Mouse (Mus musculus): ENCODE results near the gene Ift81.

The Ift81 gene

DNA sequence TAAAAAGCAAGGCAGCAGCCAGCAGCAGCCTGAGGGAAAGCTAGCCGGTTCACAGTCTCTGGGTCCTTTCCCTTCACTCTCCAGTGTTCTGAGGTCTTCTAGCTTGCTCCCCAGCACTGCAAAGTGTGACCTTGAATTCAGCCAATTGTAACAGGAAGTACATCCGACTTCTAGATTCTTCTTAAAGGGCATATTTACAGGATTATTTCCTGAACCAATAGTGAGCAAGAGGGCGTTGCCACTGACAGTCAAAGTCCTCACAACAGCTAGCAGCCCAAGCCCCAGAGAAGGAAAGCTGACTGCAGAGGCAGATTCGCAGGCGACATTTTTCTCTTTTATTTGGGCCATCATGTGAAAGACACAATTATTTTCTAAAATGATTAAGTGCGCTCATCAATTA, 65.6 kb downstream of the Ift81 start:
- DNase-seq (ENCODE audit: low read depth, low spot score) = peak; percentile 33

GRCm38 (mm10) chr5:122547810-122548209, 66.5 kb downstream of the Ift81 start:
- no peak for DNase-seq (ENCODE audit: low read depth, low spot score)

DNA sequence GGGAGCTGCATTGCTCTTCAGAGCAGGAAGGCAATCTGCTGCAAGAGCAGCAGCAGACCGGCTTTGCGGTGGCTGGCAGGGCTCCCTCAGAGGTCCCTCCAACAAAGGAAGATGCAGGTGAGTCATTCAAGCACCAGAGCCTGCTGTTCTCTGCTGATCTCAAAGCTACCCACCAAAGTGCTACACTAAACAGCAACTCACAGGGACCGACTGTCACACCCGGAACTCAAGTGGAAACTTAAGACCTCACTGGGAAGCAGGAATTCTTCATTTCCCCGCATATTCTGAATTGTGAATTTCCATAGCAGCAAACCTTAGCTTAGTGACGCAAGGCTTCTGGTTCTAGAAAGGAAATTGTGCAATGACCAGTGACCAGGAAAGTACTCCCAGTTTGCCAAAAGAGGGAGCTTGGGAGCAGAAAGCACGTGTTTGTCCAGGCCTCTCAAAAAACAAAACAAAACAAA, 67.0 kb downstream of the Ift81 start:
- DNase-seq (ENCODE audit: low read depth, low spot score) = peak; percentile 39

DNA sequence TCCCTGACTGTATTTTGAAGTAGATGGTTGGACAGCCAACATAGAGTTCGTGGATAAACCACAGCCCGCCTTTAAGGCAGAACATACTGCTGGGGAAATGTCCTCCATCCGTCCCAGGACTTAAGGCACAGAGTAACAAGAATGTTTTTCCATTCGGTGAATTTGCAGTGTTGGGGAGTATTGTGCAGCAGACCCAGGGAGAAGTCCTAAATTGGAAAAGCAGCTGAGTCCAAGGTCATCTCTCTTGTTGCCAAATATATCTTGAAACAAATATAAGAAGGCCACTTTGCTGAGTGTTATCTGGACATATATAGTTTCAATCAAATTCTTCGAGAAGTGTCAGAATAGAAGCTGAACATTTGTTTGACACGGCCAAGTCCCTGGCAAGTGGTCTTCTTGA, 70.9 kb downstream of the Ift81 start:
- no peak for DNase-seq (ENCODE audit: low read depth, low spot score)

DNA sequence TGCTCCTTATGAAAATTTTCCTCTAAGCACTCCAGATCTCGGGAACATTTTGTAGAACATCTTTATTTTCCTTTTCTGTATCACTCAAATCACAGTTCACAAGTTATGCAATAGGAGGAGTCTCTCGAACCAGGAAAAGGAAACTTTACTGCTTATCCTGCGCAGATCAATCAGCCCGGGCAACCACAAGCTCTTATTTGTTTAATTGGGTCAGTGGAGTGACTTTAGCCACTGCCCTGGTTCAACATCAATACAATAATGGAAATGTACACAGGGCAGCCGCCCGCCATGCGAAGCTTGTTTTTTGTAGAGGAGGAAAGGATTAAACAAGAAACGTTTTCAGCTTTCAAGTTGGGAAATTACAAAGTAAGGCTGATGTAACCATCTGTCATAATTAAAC, 72.4 kb downstream of the Ift81 start:
- DNase-seq (ENCODE audit: low read depth, low spot score) = no peak

DNA sequence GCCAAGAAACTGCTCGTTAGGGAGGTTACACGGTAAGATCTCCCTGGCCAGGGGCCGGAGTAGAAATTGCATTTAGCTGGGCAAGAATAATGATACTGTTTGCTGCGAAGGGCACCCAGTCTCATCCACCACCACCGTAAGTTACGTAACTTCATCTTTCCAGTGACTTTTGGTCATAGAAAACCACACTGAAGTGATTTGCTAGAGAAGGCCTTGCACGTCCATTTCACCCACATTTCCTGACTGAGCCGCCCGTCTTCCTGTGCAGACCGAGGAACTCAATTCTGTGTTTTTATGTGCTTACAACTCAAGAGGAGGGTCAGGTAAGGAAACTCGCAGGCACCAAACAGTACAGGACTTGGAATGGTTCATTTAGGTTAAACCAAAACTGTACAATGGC, 76.2 kb downstream of the Ift81 start:
- DNase-seq (ENCODE audit: low read depth, low spot score) = no peak

DNA sequence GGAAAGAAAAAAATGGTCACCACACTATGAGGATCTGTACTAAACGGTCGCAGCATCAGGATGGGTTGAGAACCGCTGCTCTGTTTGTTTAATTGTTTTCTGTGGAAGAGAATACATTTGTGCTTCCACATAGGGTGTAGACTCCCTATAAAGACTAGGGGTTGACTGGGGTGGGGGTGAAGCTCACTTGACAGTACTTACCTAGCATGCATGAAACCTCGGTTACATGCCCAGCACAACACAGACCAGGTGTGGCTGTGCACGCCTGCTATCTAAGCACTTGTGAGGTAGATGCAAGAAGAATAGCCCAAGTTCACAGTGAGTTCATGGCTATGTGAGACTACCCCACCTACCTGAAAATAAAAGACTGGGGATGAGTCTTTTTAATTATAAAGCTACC, 76.7 kb downstream of the Ift81 start:
- DNase-seq (ENCODE audit: low read depth, low spot score) = no peak

DNA sequence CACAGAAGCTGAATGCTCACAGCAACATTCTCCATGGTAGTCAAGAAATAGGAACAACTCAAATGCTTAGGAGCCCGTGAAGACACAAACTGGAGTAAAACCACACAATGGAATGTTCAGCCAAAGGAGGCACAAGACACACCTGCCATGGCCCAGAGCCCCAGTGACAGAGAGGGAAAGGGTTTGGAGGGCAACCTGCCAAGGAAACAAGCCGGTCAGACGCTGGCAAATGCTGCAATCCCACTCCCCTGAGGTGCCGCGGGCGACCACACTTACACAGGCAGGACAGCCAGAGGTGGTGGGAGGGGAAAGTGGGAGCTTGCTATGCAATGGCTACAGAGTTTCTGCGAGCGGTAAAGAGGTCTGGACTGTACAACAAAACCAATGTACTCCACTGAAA, 80.4 kb downstream of the Ift81 start:
- no peak for DNase-seq (ENCODE audit: low read depth, low spot score)

DNA sequence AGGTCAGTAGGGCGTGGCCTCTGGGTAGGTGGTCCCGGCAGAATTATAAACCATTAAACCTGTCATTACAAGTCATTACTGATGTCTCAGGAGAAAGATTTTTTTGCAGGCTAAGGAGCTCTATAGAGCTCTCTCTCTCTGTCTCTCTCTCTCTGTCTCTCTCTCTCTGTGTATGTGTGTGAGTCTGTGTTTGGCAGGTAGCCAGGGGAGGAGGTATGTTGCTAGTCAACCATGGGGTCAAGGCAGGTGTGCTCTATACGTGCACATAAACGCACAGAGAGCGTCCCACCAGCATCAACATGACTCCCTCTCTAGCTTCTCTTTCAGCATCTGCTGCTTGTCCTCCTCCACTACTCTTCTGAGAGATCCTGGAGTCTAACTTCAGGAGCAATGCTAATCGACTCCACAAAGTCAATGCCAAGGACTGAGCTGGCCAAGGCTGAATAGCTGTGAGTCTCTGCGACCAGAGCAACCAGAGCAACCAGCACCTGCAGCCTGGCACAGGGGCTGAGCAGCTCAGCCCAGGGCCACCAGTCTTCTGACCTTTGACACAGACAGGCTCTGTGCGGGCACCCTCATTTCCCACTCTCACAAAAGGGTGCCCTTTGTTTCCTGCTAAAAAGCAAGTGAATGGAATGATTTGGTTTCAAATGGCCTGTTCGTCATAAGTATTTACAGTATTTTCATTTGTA, 84.3 kb downstream of the Ift81 start:
- DNase-seq (ENCODE audit: low read depth, low spot score) = no peak

GRCm38 (mm10) chr5:122529316-122529715, 85.0 kb downstream of the Ift81 start:
- DNase-seq (ENCODE audit: low read depth, low spot score) = no peak

DNA sequence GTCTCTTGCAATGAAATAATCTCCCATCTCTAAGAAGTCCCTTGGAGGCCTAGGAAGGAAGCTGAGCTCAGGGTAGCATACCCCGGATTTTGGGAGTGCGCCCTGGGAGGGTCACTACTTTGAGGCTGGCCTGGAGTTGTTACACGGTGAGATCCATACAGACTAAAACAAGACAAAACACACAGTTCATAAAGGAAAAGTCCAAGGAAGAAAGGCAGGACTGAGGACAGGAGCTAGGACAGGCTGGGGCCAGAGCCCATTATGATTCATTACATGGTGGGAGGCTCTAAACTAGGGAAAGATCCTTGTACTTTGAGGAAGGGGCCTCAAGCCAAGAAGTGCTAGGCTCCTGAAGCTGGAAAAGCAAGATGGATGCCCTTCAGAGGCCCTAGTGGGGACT, 85.7 kb downstream of the Ift81 start:
- no peak for DNase-seq (ENCODE audit: low read depth, low spot score)

- DNase-seq (ENCODE audit: low read depth, low spot score) = no peak
These were observed 86.6 kb downstream of the Ift81 start for GRCm38 (mm10) chr5:122527761-122528160.

- no peak for DNase-seq (ENCODE audit: low read depth, low spot score)
These were observed 87.2 kb downstream of the Ift81 start for GRCm38 (mm10) chr5:122526878-122527730.

DNA sequence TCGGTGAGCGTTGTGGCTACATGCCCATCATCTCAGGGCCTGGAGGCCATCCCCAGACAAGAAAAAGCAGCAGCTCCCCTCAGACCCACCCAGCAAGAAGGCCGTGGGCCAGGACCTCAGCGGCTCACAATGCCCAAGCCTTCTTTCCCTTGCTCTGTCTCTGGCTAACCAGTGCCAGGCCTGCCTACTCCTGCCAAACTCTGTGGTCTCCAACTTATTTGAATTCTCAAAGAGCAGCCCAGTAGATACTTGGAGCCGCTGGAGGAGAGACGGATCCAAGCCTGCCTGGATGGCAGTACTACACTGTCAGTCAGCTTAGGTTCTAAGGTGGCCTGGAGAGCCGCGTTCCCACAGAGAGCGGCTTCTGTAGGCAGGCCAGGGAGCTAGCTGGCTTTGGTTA, 87.9 kb downstream of the Ift81 start:
- no peak for DNase-seq (ENCODE audit: low read depth, low spot score)

GRCm38 (mm10) chr5:122525238-122525931, 88.9 kb downstream of the Ift81 start:
- no peak for DNase-seq (ENCODE audit: low read depth, low spot score)

DNA sequence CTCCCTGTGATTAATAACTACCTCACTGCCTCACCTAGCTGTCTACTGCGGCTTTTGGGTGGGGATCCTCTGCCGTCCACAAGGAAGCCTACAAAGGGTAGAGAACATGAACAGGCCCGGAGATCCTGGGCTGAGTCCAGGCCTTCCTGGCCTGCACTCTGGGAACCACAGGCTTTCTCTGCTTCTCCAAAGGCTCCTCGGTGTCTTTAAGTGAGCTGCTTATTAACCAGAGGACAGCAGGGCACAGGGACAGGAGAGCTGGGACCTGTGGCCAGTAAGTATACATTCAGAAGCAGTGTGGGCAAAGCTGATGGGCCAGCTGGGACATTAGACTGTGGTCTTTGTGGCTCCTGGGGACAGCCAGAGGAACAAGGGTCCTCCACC, 89.5 kb downstream of the Ift81 start:
- no peak for DNase-seq (ENCODE audit: low read depth, low spot score)

DNA sequence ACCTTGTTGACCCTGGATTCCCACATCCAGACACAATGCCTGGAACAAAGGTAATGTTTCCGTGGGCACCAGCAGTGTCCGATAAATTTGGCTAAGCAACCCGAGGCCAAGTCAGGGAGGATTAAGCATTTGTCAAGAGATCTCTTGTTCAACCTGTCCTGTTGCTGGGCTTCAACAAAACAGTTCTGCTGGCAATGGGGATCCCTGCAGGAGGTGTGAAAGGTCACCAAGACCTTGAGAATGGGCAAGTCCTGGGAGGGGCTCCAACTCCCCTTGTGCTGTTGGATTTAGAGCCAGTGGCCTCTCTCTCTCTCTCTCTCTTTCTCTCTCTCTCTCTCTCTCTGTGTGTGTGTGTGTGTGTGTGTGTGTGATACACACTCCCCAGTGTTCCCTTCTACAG, 90.1 kb downstream of the Ift81 start:
- peak; percentile 53 for DNase-seq (ENCODE audit: low read depth, low spot score)

DNA sequence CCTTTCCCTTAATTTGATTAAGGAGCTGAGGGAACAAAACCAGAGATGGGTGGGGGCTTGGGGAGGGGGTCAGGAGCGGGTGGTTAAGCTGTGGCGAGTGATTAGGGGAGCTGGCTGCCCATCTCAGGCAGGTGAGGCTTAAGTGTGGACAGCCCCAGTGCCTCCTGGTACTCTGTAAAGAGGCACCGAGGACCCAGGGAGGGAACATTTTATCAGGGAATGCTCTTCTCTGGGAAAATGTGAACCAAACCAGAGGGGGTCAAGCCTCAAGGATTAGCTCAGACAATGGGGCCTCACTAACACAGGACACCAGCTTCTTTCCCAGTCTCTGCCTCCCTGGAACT, 93.2 kb downstream of the Ift81 start:
- no peak for DNase-seq (ENCODE audit: low read depth, low spot score)

DNA sequence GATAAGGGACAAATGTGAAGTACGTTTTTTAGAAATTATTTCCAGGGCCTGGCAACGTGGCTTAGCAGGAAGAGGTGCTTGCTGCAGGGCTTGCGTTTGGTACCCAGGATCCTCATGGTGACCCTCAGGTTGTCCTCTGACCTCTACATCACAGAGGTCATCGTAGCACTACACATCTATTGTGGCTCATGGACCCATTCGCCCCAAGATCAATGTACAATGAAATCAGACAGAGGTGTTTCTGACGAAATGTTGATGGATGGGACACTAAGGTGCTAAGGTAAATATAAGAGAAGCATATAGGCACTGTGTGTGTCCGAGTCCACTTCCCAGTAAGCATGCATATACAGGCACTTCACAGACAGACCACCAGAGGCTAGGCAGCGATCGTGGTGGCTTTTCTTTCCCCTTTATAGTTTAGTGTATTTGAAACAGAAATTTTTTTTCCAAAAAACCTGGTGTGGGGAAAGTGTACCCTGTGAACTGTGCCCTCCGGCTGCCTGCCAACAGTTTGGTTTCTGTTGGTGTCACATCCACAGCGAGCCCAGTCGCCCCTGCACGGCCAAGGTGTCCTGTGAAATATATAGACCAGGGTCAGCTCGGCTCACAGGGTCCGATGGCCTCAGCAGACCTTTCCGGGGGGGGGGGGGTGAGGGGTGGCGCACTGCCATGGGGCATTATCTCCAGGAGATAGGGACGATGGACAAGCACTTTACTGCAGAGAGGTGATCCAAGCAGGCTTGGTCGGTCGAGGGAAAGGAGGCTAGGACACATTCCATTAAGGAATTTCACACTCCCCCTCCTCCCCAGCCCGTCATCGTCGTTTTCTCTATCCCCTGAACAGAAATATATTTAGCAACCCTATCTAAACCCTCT, 93.8 kb downstream of the Ift81 start:
- DNase-seq (ENCODE audit: low read depth, low spot score) = no peak

DNA sequence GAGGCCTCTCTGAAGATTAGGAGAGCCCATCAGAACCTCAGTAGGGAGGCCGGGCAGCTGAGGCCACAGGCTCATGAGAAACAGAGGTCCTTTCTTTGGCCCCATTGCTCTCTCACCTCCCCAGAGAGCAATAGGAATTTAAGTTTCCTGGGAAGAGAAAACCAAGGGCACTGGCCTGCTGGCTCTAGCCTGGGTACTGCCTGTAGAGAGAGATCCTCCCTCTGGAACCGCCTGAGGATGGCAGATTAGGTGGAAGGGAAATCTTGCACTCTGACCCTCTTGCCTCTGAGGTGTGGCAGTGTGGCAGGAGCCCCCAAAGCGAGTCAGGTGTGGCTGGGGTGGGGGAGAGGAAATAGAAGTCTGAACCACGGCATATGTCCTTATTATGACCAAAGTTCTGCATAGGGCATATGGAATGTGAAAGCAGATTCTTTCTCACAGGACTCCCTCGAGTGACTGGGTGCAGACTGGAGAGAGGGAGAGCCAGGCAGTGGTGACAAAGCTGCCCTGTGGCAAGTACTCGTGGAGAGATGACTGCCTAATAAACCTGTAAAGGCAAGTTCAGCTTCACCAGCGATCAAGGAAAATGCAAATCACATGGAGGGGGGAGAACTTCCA, 95.2 kb downstream of the Ift81 start:
- DNase-seq (ENCODE audit: low read depth, low spot score) = no peak

GRCm38 (mm10) chr5:122518247-122518646, 96.1 kb downstream of the Ift81 start:
- DNase-seq (ENCODE audit: low read depth, low spot score) = peak; percentile 41

Measured in ZHBTc4 (cell line).